ENCODE assay signal across 8 mouse cellular contexts in the genomic region with DNA sequence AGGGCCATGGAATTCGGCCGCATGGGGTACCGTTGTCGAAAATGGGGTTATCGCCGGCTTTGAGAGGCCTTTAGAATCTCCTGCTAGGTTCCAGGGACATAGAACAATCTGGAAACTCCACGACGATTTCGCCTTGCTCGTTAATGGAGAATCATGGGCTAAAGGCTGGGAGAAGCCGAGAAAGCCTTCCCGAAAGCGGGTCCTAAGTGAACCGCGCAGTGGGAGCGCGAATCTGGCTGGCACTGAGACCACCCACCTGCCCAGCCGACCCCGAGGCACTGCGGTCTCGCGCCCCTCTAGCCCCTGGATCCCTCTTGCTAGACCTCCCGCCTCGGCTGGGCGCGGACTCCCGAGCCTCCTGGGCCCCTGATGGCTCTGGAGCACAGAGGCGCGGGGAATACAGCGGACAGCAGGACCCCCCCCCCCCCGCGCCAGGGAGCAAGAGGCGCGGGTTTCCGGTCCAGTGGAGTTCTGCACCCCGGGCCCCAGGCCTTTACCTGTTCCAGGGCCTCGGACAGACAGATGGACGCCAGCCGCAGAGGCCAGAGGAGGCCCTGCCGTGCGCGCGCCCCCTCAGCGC. TPM values are rescaled to one million over a fixed set of nuclear protein-coding genes. Genes with fewer than 3 reads are reported as not detected.
A peak's percentile ranks its signal among the peaks of the same experiment; 100 is the strongest.
DNase-seq lines count a peak whose midpoint lies in the region; ATAC-seq and TF ChIP-seq lines count a peak whose summit lies in the region.

No protein-coding gene starts in this region.

- intact Hi-C loops in left cerebral cortex, postnatal 36 days (cut with DNase I), result no loop called here

- H3K4me1 ChIP-seq in ES-Bruce4 (ENCODE audit: control insufficient read depth, insufficient read depth, low read length), result no peaks in the 10 kb centered on the region
- peaks cover 26% of the 10 kb centered on the region for H3K4me1 ChIP-seq in heart, embryonic 16.5 days (ENCODE audit: control insufficient read depth, insufficient read depth, low read length)

- TF ChIP-seq EP300 in ES-Bruce4 (IDR thresholded peaks at IDR 0.05; ENCODE audit: insufficient read depth, low read depth, low read length), result no peak

- peak overlapping the region; percentile 72 for H3K4me2 ChIP-seq in heart, embryonic 16.5 days (ENCODE audit: low read depth, low read length)

- ATAC-seq in heart, embryonic 16.5 days (replicated peaks; ENCODE audit: extremely low read depth, insufficient read depth, low FRiP score), result no peak
- no peak for ATAC-seq in CD4-positive, CD25-positive, alpha-beta regulatory T cell, adult 4 months

- H3K27ac ChIP-seq in ES-Bruce4 (ENCODE audit: insufficient read depth, low read length), result no peak overlapping the region
- peak overlapping the region; percentile 34 for H3K27ac ChIP-seq in heart, embryonic 16.5 days (ENCODE audit: low read length)

- H3K9me3 ChIP-seq in ES-Bruce4 (replicated peaks; ENCODE audit: control insufficient read depth, insufficient read depth, low read length, poor library complexity, severe bottlenecking), result no peaks in the 10 kb centered on the region
- no peaks in the 10 kb centered on the region for H3K9me3 ChIP-seq in heart, embryonic 16.5 days (replicated peaks; ENCODE audit: control insufficient read depth, low read length)

- H3K9ac ChIP-seq in ES-Bruce4 (ENCODE audit: low read depth, poor library complexity, severe bottlenecking), result peak overlapping the region; percentile 5; the same call in 1 of the 2 replicates
- H3K9ac ChIP-seq in heart, embryonic 16.5 days (ENCODE audit: low read length), result peak overlapping the region; percentile 63

- DNase-seq in adrenal gland, postnatal 10 days, result peak; percentile 13
- DNase-seq in adrenal gland, adult 8-10 months, result no peak
- DNase-seq in mesoderm, embryonic 11.5 days (ENCODE audit: low read depth, low spot score), result peak; percentile 18
- no peak for DNase-seq in left cerebral cortex, postnatal 36 days (ENCODE audit: low spot score in 2 of 2)
- no peak for DNase-seq in layer of hippocampus, adult 18-20 months (ENCODE audit: low spot score in 2 of 2)

- peak overlapping the region; percentile 21 for H3K4me3 ChIP-seq in ES-Bruce4 (ENCODE audit: low read depth, low read length)
- peak overlapping the region; percentile 63 for H3K4me3 ChIP-seq in heart, embryonic 16.5 days (ENCODE audit: low read length)

- no peak for TF ChIP-seq CTCF in ES-Bruce4 (IDR thresholded peaks at IDR 0.05; ENCODE audit: low read depth, low read length)

- 1% methylated on average over 43 of the region's 44 CpGs for WGBS in heart, embryonic 16.5 days

- peaks cover 48% of the 10 kb centered on the region for H3K27me3 ChIP-seq in ES-Bruce4 (ENCODE audit: control insufficient read depth, insufficient read depth, low read length, poor library complexity, severe bottlenecking)
- H3K27me3 ChIP-seq in heart, embryonic 16.5 days (ENCODE audit: control insufficient read depth, insufficient read depth, low read length), result peaks cover 92% of the 10 kb centered on the region

- H3K36me3 ChIP-seq in ES-Bruce4 (ENCODE audit: control insufficient read depth, insufficient read depth, low read length, poor library complexity, severe bottlenecking), result no peaks in the 10 kb centered on the region
- no peaks in the 10 kb centered on the region for H3K36me3 ChIP-seq in heart, embryonic 16.5 days (ENCODE audit: control insufficient read depth, insufficient read depth)

- TF ChIP-seq POLR2A in ES-Bruce4 (IDR thresholded peaks at IDR 0.05; ENCODE audit: insufficient read depth, low read length), result no peak

RNA-seq across cellular contexts. Expression of a gene that starts 3.1 kb away (rescaled TPM):
- total RNA-seq in adrenal gland, postnatal 10 days (2021), result 10 to 100 TPM; 26.3 to 33.2 TPM
- total RNA-seq in adrenal gland, adult 8-10 months (2022), result 10 to 100 TPM; 29.3 to 72.4 (median 56.5) TPM
- 6.0 and 8.3 TPM in 2 replicates for polyA plus RNA-seq in ES-Bruce4 (2011; ENCODE audit: insufficient read depth, insufficient read length, low read depth, missing spikeins)
- 14.9 and 15.5 TPM in 2 replicates for polyA plus RNA-seq in heart, embryonic 16.5 days (2015; fragmentation: Nextera tagmentation; extraction: Ambion mirVana)
- 1 to 10 TPM; 5.4 to 6.6 TPM for total RNA-seq in left cerebral cortex, postnatal 36 days (2021)
- 1 to 10 TPM; 5.0 to 5.9 TPM for total RNA-seq in layer of hippocampus, adult 18-20 months (2021)
- polyA plus RNA-seq in CD4-positive, CD25-positive, alpha-beta regulatory T cell, adult 4 months (2017; shearing (Covaris generic)), result under 1 TPM in 1 of 2 experiments, not detected in 1; 0.09 TPM

RNA-seq across cellular contexts. Expression of a gene that starts 25.2 kb away (rescaled TPM):
- not detected for total RNA-seq in adrenal gland, postnatal 10 days (2021)
- not detected for total RNA-seq in adrenal gland, adult 8-10 months (2022)
- not detected in 2 replicates for polyA plus RNA-seq in ES-Bruce4 (2011; ENCODE audit: insufficient read depth, insufficient read length, low read depth, missing spikeins)
- polyA plus RNA-seq in heart, embryonic 16.5 days (2015; fragmentation: Nextera tagmentation; extraction: Ambion mirVana), result not detected in 2 replicates
- not detected for total RNA-seq in left cerebral cortex, postnatal 36 days (2021)
- total RNA-seq in layer of hippocampus, adult 18-20 months (2021), result not detected
- polyA plus RNA-seq in CD4-positive, CD25-positive, alpha-beta regulatory T cell, adult 4 months (2017; shearing (Covaris generic)), result not detected

Comparison
In these comparisons a context has a peak if more than half of its experiments do, and no peak if none do; other contexts are left out.
1. DNase-seq: peak in adrenal gland, postnatal 10 days (single experiment) and mesoderm, embryonic 11.5 days (single experiment); none in adrenal gland, adult 8-10 months (single experiment), left cerebral cortex, postnatal 36 days (0 of 2) and layer of hippocampus, adult 18-20 months (0 of 2).